Mouse (Mus musculus): ENCODE measurements at regions not wholly inside any gene's neighbourhood (a gene's known extent, or its start where the extent isn't known, plus 50 kb on each side); places are given as distances from the start of the nearest gene placed in this dataset.

GRCm38 (mm10) chr10:91706816-91707215 is 525.7 kb upstream of the Tmpo start:
- TF ChIP-seq CTCF (IDR thresholded peaks at IDR 0.05; ENCODE audit: borderline replicate concordance, extremely low read depth, insufficient read depth, insufficient read length) (no peak), POLR2A (IDR thresholded peaks at IDR 0.05; ENCODE audit: borderline replicate concordance, extremely low read depth, insufficient read depth, insufficient read length, poor library complexity, severe bottlenecking) (no peak)
